Mouse (Mus musculus): ENCODE data around the gene Chst5.

Gene Chst5

DNA sequence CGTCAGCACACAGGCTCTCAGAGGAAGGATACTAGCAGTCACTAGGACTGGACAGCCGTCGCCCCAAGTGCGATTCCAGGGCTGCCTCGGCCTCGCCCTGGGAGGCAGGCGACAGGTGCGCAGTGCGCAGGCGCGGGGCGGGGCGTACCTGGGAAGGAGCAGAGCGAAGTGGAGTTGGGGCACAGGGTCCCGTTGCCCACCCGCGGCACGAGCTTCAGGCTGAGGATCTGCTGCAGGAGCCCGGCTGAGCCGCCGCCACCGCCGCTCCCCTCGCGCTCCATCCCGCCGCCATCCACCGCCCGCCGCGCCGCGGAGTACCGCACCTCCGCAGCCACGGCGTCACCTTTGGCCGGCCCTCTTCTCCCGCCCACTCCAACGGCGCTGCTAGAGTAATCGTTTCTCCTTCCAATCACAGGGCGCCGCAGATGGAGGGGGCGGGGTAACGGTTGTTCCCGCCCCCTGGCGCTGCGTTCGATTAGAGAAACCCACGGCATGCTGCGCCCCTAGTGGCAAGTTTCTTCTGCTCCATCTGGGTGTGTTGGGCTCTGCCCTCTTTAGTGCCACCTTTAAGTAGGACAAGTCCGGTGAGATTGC, 33.8 kb downstream of the Chst5 start, which contains the start of gene Tmem170:
Tmem170 (minus strand) TSS at position 396 of the 594 bp plus-strand sequence.
- in situ Hi-C loops (cut with MboI, MseI), result no loop called here

- in situ Hi-C loops (cut with MboI, MseI), result no loop called here
Observed at GRCm38 (mm10) chr8:111875758-111876157, 34.5 kb downstream of the Chst5 start.

GRCm38 (mm10) chr8:111871278-111871677, 39.0 kb downstream of the Chst5 start:
- in situ Hi-C loops (cut with MboI, MseI), result loop anchor here in 1 of 2 experiments (25.0 kb wide), 1 partner anchor 1766 kb away; the partner anchor contains the start of genes Mon1b and Syce1l

GRCm38 (mm10) chr8:111870379-111870778, 39.9 kb downstream of the Chst5 start:
- in situ Hi-C loops (cut with MboI, MseI), result loop anchor here in 1 of 2 experiments (25.0 kb wide), 1 partner anchor 1767 kb away; the partner anchor contains the start of genes Mon1b and Syce1l

- in situ Hi-C loops (cut with MboI, MseI), result loop anchor here in 1 of 2 experiments (25.0 kb wide), 1 partner anchor 1769 kb away; the partner anchor contains the start of genes Mon1b and Syce1l
Observed at GRCm38 (mm10) chr8:111868664-111869063, 41.6 kb downstream of the Chst5 start.

DNA sequence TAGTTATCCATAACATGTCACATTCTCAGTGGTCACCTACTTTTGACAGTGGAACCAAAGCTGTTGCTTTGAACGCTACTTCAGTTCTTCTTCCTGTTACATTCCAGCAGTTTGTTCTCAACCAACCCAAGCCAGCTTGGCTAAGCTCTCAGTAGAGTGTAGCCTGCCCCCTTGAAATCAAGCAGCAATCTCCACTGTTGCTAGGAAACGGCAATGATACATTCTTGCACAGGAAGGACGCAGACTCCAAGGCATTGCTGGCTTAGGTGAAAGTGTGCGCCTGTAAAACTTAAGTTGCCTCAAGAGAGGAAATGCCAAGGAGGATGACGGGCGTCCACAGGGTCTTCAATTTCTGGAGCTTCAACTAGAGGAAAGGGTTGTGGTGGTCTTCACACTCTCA, 44.4 kb downstream of the Chst5 start:
- in situ Hi-C loops (cut with MboI, MseI), result loop anchor here in 1 of 2 experiments (25.0 kb wide), 1 partner anchor 1771 kb away; the partner anchor contains the start of genes Mon1b and Syce1l

DNA sequence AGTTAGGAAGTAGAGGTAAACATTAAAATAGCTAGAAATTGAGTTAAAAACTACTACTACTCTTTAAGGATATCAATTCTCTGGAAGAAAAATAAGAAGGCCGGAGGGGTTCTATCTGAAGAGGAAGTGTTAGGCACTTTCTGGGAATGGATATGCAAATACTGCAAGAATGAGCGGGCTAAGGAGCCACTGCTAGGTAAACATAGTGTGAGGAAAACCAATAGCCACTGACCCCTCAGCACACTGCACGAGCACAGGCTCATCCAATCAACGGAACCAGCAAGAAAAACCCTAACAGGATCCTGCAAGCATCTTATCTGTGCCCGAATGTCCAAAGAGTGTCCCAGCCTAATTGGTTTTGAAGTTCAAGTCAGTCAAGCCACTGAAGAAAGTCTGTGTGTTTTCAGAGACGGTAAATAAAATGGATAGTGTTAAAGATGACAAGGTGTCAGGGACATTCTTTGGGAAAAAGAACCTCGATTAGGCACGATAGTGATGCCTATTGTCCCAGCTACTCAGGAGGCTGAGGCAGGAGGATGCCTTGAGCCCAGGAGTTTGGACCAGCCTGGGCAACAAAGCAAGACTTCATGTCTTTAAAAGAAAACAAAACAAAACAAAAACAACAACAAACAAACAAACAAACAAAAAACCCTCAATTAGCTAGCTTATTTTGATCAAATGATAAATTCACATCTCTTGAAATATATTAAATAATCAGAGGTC, 45.0 kb downstream of the Chst5 start:
- in situ Hi-C loops (cut with MboI, MseI), result loop anchor here in 1 of 2 experiments (25.0 kb wide), 1 partner anchor 1772 kb away; the partner anchor contains the start of genes Mon1b and Syce1l

- in situ Hi-C loops (cut with MboI, MseI), result loop anchor here in 1 of 2 experiments (25.0 kb wide), 1 partner anchor 1773 kb away; the partner anchor contains the start of genes Mon1b and Syce1l
Observed at GRCm38 (mm10) chr8:111864648-111865047, 45.6 kb downstream of the Chst5 start.

GRCm38 (mm10) chr8:111863280-111863679, 47.0 kb downstream of the Chst5 start:
- in situ Hi-C loops (cut with MboI, MseI), result loop anchor here in 1 of 2 experiments (25.0 kb wide), 1 partner anchor 1774 kb away; the partner anchor contains the start of genes Mon1b and Syce1l

DNA sequence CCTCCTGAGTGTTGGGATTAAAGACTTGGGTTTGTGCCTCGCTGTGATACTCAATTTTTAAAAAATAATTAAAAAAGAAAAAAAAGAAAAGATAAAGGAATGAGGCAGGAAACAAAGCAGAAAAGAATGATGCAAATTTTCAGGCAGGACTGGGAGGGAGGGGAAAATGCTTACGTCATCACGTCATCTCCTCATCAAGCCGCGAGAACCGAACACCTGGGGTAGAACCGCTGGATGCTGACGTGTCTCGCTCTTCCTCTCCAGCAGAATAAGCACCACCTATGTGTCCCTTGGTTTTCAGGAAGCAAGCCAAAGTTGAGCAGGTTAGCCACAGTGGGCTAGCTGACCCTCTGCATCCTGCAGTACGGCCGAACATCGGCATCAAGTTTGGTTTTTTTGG, 54.3 kb downstream of the Chst5 start:
- in situ Hi-C loops (cut with MboI, MseI), result loop anchor here in 1 of 2 experiments (25.0 kb wide), 1 partner anchor 1781 kb away; the partner anchor contains the start of genes Mon1b and Syce1l

GRCm38 (mm10) chr8:111853861-111854501, 56.3 kb downstream of the Chst5 start, which contains the start of gene Cfdp1:
Gene Cfdp1 (minus strand): TSS chr8:111854291.
- in situ Hi-C loops (cut with MboI, MseI), result loop anchor here in 1 of 2 experiments (25.0 kb wide), 1 partner anchor 1783 kb away; the partner anchor contains the start of genes Mon1b and Syce1l

- in situ Hi-C loops (cut with MboI, MseI), result loop anchor here in 1 of 2 experiments (25.0 kb wide), 1 partner anchor 1784 kb away; the partner anchor contains the start of genes Mon1b and Syce1l
Observed at GRCm38 (mm10) chr8:111853219-111853618, 57.0 kb downstream of the Chst5 start.

- in situ Hi-C loops (cut with MboI, MseI), result loop anchor here in 1 of 2 experiments (10.0 kb wide), 1 partner anchor 902 kb away; no protein-coding TSS in a partner anchor
Observed at GRCm38 (mm10) chr8:111846746-111847145, 63.5 kb downstream of the Chst5 start.

Data from T-helper 17 cell (primary cell).